Mouse (Mus musculus) thymus, postnatal 36 days (tissue): ENCODE measurements around the gene Unkl.
A peak's percentile ranks its signal among the peaks of the same experiment; 100 is the strongest.
"Not testable (repeated sequence)": the region's sequence is repeated elsewhere in the genome, so short reads cannot be mapped to it uniquely, and the experiment has no call there.

Source experiments
- DNase-seq, 2 experiments: peaks; one replicate each; pipeline ENCODE4 v3.0.0; 2022; ENCODE audit warnings: mixed read lengths in 2 of 2

Gene Unkl

DNA sequence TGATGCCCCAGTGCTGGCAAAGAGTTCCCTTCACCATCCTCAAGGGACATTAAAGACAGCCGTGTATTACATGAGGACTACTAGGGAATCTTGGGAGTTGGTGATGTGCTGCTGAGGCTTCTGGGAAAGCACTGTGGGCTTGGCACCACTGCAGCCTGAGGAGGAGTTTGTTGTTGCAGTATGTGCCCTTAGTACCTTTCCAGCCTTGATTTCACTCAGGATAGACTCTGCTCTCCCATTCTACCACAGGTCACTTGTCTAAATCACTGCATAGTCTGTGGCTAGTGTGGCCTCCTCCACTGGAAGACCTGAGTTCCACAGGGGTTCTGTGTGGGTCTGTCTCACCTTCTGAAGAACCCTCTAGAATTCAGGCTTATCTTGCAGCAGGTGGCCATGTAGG lies 32.5 kb downstream of the Unkl start:
- no peak for DNase-seq

DNA sequence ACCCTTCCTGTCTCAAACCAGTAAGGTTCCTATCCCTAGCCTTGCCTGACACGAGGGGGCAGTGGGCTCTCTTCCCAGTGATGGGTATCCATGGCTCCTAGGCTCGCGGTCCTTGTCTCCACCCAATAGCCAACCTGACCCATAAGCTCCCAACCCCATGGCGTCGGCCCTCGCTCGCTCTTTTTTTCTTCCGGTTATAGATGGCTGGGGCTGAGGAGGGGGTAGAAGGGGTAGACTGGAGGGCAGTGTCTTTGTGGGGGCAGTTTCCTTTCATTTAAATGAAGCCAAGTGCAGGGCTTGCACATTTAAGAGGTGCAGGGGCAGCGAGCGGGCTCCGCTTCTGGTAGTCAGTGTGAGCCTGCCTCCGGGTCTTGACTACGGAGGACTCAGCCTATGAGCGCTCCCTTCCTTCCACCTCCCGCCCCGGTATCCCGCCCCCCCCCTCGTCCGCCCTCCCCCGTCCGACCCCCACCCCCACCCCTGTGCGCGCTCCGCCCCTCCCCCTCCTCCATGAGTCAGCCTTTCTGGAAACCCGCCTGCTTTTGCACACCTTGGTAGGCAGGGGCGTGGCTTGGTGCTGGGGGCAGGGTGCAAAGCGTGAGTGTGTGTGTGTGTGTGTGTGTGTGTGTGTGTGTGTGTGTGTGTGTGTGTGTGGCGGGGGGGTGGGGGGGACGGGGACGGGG lies 33.8 kb downstream of the Unkl start:
- DNase-seq: peak; percentile 75 to 85

DNA sequence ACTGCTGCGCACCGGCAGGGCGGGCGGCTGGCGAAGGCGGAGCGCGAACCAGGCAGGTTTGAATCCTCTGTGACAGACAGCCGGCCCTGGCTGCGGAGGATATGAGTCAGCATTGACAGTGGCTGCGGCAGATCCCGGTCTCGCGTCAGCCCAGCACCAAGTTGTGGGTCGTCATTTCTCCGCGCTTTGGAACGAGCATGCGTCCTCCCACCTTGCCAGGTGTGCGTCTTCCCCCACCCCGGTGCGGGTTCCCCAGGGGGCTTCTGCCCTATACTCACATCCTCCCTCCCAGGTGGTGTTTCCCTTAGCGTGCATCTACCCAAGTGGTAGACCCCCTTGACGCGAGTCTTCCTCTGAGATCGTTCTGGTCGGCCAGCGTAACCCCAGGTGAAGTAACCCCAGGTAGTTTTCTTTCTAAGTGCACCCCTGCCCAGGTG lies 34.3 kb downstream of the Unkl start:
- peak; percentile 50 to 71 for DNase-seq

DNA sequence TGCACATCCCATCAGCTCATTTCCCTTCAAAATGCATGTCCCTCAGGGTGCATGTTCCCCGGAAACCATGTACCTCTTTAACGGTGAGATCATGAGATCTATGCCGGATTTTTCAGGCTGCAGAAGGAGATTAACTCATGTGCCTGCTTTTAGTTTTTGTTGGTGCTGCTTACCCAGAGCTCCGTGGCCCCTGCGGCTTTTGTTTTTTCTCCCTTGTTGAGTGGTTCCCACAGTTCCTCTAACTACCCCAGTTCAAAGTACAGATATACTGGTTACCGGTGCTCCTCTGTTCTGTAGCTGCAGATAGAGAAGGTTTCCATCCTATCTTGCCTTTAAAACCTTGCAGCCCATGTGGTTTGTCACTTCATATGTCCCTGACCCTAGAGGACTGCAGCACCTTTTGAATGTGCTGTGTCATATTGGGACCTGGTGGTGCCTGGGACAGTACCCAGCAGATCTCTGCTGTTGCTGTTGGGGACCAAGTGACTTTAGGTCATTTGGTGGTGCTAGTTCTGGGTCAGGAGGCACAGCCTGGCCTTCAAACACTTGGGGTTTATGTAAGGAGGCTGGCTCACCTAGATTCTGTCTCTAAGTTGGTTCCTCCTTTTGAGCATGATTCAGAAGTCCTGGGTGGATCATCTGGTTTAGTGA lies 34.9 kb downstream of the Unkl start:
- DNase-seq: no peak

DNA sequence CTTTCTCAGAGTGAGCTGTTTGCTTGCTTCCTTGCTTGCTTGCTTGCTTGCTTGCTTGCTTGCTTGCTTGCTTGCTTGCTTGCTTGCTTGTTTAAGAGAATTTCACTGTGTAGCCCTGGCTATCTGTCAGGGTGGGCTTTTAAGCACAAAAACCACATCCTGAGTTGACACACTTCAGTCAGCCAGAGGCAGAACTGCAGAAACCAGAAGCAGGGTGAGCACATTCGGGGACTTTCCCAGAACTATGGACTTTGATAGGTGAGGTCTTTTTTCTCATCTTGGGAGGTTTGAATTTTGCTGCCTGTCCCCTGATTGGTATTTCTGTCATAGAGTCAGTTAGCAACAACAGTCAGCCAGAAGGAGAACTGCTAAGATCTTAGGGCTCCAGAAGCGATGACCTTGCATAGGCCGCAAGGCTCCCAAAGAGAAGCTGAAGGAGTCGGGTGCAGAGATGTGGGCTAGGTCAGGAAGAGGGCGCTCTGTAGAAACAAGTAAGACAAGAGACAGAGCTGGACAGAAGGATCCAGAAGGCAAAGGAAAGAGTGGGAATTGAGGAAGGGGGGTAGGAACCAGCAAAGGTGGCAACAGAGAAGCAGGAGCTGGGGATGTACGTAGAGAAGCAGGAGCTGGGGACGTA lies 36.5 kb downstream of the Unkl start:
- peak; percentile 40 to 51 for DNase-seq

DNA sequence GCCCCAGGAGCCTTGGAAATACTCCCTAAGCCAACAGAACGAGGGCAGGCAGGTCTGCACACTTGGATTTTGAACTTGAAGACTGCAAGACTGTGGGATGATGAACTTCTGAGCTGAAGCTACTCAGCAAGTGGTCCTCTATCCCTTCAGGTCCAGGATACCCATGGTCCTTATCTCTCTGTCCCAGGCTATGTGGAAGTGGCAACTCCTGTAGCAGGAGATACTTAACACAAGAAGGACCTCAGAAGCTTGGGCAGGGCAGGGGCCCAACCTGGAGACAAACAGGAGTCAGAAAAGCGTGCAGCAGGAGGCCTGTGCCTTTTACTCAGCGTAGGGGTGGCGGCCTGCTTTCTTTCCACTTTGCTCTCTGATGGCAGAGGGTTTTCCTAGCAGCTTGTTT lies 37.5 kb downstream of the Unkl start:
- no peak for DNase-seq

DNA sequence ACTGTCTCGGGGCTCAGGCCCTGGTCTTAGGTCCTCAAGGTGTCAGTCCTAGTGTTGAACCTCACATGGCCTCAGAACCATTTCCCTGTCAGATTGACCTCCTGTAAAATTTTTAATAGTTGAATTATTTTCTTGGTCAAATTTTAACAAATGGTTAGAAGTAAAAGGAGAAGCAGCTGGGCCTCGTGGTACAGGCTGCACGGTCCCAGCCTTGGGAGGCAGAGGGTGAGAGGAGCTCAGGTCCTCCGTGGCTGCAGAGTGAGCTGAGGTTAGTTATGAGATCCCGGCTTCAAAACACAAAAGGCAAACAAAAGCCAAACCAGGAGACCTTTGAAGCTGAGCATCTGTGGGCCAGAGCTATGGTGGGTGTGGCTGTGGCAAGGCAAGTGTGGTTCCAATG lies 39.8 kb downstream of the Unkl start:
- DNase-seq: no peak

DNA sequence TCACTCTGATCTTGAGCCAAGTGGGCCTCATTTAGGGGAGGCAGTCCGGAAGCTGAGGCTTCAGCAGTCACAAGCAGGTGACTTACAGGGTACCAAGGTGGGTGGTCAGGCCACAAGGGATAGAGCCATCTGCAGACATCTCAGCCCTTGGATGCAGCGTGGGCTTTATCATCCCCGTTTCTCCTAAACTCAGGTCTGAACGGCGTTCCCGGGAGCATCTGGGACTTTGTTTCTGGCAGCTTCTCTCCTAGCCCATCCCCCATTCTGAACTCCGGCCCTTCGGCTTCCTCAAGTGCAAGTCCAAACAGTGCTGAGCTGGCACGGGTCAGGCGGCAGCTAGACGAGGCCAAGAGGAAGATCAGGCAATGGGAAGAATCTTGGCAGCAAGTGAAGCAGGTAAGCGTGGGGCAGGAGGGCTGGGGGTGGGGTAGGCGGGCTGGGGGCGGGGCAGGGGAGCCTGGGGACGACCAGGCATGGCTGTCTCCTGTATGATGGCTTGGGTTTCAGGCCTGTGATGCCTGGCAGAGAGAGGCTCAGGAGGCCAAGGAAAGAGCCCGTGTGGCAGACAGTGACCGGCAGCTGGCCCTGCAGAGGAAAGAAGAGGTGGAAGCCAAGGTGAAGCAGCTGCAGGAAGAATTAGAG lies 41.9 kb downstream of the Unkl start:
- DNase-seq: not testable (repeated sequence)

DNA sequence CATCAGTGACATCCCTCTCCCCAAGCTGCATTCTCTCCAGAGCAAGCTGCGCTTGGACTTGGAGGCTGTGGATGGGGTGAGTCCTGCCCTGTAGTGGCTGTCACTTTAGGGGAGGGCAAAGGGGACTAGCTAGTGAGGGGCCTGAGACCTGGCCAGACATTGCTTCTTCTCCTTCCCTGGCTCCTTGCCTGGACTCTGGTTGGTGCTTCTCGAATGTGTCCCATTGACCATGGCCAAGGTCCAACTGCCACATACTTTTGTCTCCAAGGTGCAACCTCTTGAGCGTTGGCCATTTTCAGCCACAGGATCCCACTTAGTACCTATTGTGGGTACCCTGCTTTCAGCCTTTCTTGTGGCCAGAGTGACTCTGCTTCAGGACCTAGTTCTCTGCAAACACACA lies 42.5 kb downstream of the Unkl start:
- DNase-seq: no peak

DNA sequence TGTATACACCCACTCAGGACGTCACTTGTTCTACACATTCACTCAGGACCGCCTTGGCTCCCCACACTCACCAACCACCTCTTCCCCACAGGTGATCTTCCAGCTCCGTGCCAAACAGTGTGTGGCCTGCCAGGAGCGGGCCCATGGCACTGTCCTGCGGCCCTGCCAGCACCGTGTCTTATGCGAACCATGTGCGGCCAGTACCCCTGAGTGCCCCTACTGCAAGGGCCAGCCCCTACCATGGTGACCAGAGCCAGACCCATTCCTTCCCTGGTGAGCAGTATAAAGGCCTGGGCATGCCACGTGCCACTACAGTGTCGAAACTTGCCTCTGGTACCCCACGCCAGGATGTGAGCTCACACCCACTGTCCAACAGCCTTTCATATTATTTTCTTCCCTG lies 43.4 kb downstream of the Unkl start:
- DNase-seq: not testable (repeated sequence)

DNA sequence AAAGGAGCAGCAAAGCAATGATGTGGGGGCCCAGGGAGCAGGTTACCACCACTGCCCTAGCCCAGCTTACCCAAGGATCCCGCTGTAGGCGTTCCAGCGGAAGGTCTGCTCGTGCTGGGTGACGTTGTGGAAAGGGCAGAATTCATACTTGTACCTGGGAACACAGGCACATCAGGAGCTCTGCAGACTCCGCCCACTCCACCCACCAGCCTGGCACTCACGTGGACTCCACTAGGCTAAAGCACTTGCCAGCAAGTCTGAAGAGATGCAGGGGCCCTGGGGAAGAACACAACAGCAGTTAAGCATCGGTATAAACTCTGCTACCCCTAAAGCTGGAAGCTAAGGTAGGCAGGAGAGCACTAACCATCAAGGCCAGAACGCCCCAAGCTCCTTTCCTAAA lies 47.4 kb downstream of the Unkl start:
- no peak for DNase-seq

DNA sequence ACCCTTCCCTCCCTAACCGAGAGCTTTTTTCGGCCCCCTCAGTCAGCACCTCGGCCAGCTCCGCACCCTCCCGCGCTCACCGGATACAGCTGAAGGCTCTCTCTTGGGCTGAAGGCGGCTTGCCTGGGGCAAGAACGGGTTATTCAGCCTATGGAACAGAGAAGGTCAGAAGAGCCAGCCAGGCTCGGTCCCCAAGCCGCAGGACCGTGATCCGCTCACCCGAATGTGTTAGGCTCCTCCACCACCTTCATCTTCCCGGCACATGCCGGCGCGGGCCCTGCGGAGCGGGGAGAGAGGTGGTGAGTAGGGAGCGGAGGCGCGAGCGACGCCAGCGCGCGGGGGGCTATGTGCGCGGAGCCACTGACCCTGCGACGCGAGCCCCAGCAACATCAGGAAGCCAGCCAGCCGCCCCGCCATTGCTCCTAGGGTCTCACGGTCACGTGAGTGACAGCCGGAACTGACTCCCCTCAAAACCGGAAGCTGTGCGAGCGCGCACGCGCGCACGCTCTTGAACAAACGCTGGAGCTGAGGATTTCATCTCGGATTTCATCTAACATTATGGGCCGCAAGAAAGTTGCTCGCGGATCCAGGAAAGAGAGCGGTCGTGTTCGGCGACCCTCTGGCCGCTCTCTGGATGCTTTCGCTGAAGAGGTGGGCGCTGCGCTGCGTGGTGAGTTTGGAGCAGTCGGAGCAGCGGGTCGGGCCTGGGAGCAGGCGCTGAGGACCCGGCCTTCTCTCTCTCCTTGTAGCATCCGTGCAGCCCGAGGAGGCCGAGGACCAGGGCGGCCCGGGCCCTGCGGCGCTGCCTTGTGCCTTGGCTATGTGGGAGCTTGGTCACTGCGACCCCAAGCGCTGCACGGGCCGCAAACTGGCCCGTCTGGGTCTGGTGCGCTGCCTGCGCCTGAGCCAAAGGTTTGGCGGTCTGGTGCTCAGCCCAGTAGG lies 51.8 kb downstream of the Unkl start, which contains the start of the genes Gnptg and Tsr3:
TSS of gene Gnptg (minus strand) at position 430 of the 942 bp plus-strand sequence.
TSS of gene Tsr3 (plus strand) at position 476 of the 942 bp plus-strand sequence.
- DNase-seq: peak; percentile 81 to 87

DNA sequence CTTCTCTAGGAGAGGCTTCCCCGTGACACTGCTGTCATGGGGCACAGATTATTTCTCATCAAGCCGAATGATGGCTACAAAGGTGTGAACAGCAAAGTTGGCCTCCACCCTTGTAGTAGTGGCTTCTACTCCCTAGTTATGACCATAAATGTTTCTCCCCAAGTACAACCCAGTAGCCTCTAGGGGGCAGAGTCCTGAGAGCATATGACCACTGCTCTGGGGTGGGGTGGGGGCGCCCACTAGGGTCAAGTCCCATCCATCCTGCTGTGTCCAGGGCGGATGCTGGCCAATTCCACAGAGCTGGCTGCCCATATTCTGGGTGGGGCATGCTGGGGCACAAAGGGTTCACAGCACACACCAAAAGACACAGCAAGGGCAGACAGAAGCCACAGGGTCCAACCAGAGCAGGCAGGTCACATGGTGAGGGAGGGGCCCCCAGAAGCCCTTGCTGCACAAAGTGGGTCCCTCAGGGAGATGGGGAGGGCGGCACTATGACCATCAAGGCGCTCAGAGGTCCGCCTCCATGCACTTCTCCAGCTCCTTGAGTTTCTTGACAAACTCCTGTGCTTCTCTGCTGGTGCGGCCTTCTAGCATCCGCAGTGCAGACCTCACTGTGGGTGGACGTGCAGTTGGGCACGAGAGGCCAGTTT lies 55.1 kb downstream of the Unkl start:
- DNase-seq: no peak

DNA sequence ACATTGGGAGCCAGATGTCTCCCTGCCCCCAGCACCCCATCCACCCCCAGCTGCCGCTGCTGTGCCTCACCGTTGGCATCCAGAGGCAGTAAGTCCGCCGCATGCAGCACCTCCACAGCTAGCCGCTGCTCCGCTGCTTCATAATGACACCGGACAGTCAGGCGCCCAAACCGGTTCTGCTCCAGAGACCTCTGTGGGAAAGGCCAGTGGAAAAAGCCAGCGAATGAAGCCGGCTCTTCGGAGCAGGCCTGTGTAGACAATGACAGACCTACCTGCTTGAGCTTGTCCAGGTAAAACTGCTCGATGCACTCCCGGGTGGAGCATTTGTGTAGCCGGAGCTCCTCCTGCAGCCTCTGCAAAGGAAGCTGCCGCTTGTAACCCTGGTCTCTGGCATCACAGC lies 56.0 kb downstream of the Unkl start:
- DNase-seq: no peak

DNA sequence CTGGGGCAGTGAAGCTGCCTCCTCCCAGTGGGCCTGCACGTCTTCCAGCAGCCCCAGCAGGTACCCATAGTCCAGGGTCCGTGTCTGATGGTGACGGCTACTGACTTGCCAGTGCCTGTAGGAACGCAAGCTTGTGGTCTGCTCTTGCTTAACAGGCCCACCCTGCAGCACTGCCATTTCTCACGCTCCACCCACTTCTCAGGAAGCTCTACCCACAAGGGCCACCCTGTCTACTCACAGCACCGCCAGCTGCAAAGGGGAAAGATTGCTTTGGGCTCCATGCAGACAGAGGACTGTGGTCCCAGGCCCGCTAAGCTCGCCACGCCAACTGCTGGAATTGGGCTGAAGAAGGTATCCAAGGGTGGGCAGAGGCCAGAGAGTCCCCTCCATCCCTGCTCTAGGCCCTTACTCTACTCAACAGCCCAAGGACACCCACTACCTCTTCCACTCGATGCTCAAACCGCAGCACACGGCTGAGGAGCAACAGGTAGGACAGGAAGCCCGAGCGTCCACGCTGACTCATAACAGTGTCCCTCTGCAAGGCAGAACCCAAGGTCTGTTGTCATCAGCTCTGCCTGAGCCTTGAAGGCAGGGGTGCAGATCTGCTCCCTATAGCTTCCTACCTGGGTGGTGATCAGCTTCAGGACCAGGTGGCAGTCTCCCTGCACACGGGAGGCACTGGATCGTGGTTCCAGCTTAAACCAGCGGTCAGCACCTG lies 60.0 kb downstream of the Unkl start:
- DNase-seq: peak; percentile 35 to 50

DNA sequence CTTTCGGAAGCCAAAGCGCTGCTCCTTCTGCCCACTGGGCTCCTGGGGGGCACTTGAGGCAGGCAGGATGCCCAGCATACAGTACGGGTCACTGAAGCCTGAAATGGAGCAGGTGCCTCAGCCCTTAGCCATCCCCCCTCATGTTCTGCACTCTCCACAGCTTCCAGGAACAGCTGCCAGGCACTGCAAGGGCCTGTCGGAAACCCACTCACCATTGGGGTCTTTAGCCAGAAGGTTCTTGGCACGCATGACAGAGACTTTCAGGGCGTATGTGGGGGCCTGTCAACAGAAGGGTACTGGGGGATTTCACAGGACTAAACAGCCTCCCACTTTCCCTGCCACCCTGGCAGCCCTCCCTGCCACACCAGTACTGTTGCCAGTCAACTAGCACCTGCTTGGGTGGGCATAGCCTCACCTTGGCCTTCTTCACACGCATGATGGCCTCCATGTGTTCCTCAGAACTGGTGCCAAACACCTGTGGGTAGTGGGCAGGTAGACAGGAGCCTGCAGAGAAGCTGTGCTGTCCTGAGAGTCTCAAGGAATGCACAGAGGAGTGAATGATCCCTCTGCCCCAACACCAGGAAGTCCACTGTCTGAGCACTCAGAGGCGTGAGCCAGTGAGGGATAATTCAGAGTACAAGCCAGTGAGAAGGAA lies 62.1 kb downstream of the Unkl start:
- no peak for DNase-seq

DNA sequence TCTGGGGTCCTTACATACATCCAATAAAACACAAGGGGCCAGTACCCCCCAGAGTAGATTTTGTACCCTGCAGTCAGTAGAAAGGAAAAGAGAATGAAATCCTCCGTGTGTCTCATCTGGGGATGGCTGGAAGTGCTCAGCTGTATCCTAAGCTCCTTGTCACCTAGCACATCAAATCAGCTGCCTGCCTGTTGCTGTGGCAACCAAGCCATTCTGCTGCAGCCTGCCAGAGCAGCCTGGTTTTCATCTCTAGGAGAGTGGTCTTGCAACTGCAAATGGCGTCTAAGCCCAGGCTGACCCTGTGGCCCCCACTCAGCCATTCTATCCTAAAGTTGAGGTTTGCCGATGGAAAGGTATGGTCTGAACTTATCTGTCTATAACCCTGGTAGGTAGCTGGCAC lies 64.4 kb downstream of the Unkl start:
- no peak for DNase-seq

DNA sequence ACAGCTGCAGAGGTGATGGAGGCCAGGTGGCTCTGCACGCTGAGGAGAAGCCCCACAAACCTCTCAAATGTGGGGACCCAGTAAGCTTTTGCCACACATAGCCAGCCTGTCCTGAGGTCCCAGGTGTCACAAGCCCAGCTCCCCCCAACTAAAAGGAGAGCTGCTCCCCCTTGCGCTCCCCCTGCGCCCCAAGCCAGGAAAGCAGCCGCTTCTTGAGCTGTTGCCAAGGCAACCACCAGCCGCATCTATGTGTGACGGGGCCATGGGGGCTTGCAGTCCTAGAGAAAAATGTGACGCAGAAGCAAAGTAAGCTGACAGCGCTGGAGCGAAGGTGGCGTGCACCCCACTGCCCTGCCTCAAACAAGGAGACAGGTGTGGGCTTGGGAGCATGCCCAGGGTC lies 65.6 kb downstream of the Unkl start:
- peak; percentile 57 to 82 for DNase-seq

DNA sequence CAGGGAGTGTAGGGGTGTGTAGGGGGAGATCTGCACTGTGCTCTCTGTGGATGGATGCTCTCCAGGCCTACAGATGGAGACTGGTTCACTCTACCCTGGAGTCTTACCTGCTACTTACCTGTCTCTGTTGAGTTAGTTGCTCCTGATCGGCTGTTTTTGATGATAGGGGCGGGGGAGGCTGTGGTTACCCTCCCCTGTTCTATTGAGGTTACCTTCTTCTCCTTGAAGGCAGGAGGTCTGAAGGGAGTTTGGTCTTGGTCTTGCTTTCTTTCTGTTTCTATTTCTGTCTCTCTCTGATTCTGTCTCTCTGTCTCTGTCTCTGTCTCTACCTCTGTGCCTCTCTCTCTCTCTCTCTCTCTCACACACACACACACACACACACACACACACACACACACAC lies 66.9 kb downstream of the Unkl start:
- peak in 1 of 2 experiments; percentile 3 for DNase-seq

DNA sequence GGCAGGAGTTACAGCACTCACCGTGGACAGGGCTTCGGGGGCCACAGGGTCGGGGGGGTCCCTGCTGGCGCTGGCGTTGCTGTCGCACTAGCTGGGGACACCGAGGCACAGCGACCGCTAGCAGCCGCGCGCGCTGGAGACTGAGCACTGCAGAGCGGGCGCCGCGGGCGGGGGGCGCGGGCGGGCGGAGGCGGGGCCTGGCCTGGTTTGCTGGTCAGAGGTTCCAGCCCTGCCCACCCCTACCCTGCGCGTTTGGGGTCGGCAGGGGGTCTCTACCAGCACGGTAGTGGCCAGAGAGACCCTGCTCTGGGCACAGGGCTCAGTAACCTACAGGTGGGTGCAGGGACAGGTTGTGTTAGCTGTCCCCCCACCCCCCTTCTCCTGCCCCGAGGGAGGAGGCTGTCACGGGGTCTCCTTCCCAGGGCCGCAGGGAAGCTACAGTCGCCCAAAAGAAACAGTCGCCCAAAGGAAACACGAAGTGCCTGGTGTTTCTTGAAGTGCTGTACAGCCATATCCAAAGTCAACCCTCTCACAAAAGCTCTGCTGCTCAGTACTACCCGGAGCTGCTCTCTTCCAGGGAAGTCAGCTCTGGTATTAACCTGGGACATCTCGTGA lies 68.0 kb downstream of the Unkl start, which contains the start of gene Baiap3:
TSS of gene Baiap3 (minus strand) at position 225 of the 615 bp plus-strand sequence.
- peak; percentile 52 to 63 for DNase-seq
